25 mouse cellular contexts compared by ENCODE assay signal in the genomic region with DNA sequence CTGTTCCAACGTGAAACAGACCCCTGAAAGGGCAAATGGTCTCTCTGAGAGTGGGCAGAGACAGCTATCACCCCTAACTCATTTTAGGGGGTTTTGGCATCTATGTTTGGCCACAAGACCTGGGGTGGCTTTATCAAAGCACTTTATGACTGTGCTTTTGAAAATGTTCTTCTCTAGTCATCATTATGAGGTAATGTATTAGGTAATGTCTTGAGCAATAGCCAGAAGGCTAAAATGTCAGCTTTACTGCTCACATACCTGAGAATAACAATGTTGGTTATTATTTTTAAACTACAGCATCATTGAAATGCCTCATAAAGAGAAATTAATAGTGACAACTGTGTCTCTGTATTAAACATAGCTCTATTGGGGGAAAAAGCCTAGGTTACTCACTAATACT.
DNase-seq lines count a peak whose midpoint lies in the region; ATAC-seq and TF ChIP-seq lines count a peak whose summit lies in the region.
"Had no signal": no experiment of that assay in that cellular context is flagged by ENCODE, and none has a peak within 500 bp of the region (broad histone marks: within the 10 kb centered on the region; RNA-seq: fewer than 3 reads in every experiment).

No protein-coding gene starts in this region.

- H3K9ac ChIP-seq in heart, embryonic 16.5 days (ENCODE audit: low read length): no peak overlapping the region
- H3K9ac ChIP-seq in heart, adult 2 months (ENCODE audit: low read depth, low read length): no peak overlapping the region
- no peak overlapping the region for H3K9ac ChIP-seq in embryonic facial prominence, embryonic 15.5 days
- H3K9ac ChIP-seq in liver, embryonic 11.5 days (ENCODE audit: low read depth, low read length): no peak overlapping the region
- H3K9ac ChIP-seq: embryonic facial prominence, embryonic 12.5 days; hindbrain, embryonic 12.5 days had no signal

- no peak for TF ChIP-seq EP300 in heart, adult 2 months (IDR thresholded peaks at IDR 0.05; ENCODE audit: insufficient read depth, low read depth, low read length)

- H3ac ChIP-seq in C2C12 (ENCODE audit: control insufficient read depth, insufficient read length, low read depth): no peak overlapping the region

- H3K79me3 ChIP-seq in C2C12 (ENCODE audit: low read depth): no peaks in the 10 kb centered on the region

- H3K4me2 ChIP-seq in heart, embryonic 16.5 days (ENCODE audit: low read depth, low read length): no peak overlapping the region
- no peak overlapping the region for H3K4me2 ChIP-seq in embryonic facial prominence, embryonic 15.5 days (replicated peaks)
- no peak overlapping the region for H3K4me2 ChIP-seq in liver, embryonic 11.5 days
- H3K4me2 ChIP-seq: embryonic facial prominence, embryonic 12.5 days; hindbrain, embryonic 12.5 days had no signal

- no peaks in the 10 kb centered on the region for H3K79me2 ChIP-seq in heart, adult 2 months (replicated peaks; ENCODE audit: control insufficient read depth, insufficient read depth, low read length)
- H3K79me2 ChIP-seq in C2C12 (ENCODE audit: control insufficient read depth, insufficient read depth): no peaks in the 10 kb centered on the region

- no peak overlapping the region for H3K4me3 ChIP-seq in heart, embryonic 16.5 days (ENCODE audit: low read length)
- no peak overlapping the region for H3K4me3 ChIP-seq in heart, adult 2 months
- no peak overlapping the region for H3K4me3 ChIP-seq in C2C12 (ENCODE audit: insufficient read depth, poor library complexity, severe bottlenecking)
- H3K4me3 ChIP-seq in embryonic facial prominence, embryonic 15.5 days (replicated peaks): no peak overlapping the region
- no peak overlapping the region for H3K4me3 ChIP-seq in liver, embryonic 11.5 days (ENCODE audit: low read depth, low read length)
- H3K4me3 ChIP-seq: embryonic facial prominence, embryonic 12.5 days; erythroblast, embryonic 14.5 days; forebrain, embryonic 10.5 days; hindbrain, embryonic 12.5 days had no signal

- WGBS in heart, embryonic 16.5 days: 56% methylated on average over 1 of the region's 1 CpGs
- WGBS in heart, adult 2 months: 60% methylated on average over 1 of the region's 1 CpGs
- WGBS in embryonic facial prominence, embryonic 15.5 days: 47% methylated on average over 1 of the region's 1 CpGs
- WGBS in liver, embryonic 11.5 days: 56% methylated on average over 1 of the region's 1 CpGs

- DNase-seq in heart, adult 2 months: no peak
- DNase-seq in 3T3-L1 (ENCODE audit: low read depth, low spot score): peak; percentile 74
- DNase-seq in urinary bladder, postnatal 36 days (ENCODE audit: low spot score in 2 of 2): no peak
- no peak for DNase-seq in liver, embryonic 11.5 days (ENCODE audit: low spot score)
- no peak for DNase-seq in spleen, adult 18-20 months
- DNase-seq: adrenal gland, postnatal 10 days; B cell, adult 2 months; cerebellum, adult 11 months; cerebellum, adult 8-10 months; cerebellum, postnatal 14 days; embryo, embryonic 11 days; gastrocnemius, postnatal 36 days; heart, adult 18-20 months; heart, postnatal 4 days had no signal

- H3K9me3 ChIP-seq in heart, embryonic 16.5 days (replicated peaks; ENCODE audit: control insufficient read depth, low read length): no peaks in the 10 kb centered on the region
- no peaks in the 10 kb centered on the region for H3K9me3 ChIP-seq in embryonic facial prominence, embryonic 15.5 days (replicated peaks)
- no peaks in the 10 kb centered on the region for H3K9me3 ChIP-seq in liver, embryonic 11.5 days (ENCODE audit: control insufficient read depth, low read length)
- H3K9me3 ChIP-seq: embryonic facial prominence, embryonic 12.5 days; forebrain, embryonic 10.5 days; hindbrain, embryonic 12.5 days had no signal

- no peak for TF ChIP-seq POLR2A in heart, adult 2 months (IDR thresholded peaks at IDR 0.05; ENCODE audit: insufficient read depth, low read depth, low read length)

- intact Hi-C loops in heart, adult 2 months (cut with DNase I): no loop called here

- H3K36me3 ChIP-seq in heart, embryonic 16.5 days (ENCODE audit: control insufficient read depth, insufficient read depth): no peaks in the 10 kb centered on the region
- H3K36me3 ChIP-seq in heart, adult 2 months (ENCODE audit: control insufficient read depth, insufficient read depth, low read length): no peaks in the 10 kb centered on the region
- H3K36me3 ChIP-seq in C2C12 (ENCODE audit: control insufficient read depth, insufficient read depth): no peaks in the 10 kb centered on the region
- no peaks in the 10 kb centered on the region for H3K36me3 ChIP-seq in embryonic facial prominence, embryonic 15.5 days
- no peaks in the 10 kb centered on the region for H3K36me3 ChIP-seq in liver, embryonic 11.5 days (ENCODE audit: control insufficient read depth, insufficient read depth, low read length)
- H3K36me3 ChIP-seq: embryonic facial prominence, embryonic 12.5 days; forebrain, embryonic 10.5 days; hindbrain, embryonic 12.5 days had no signal

- H3K27ac ChIP-seq in heart, embryonic 16.5 days (ENCODE audit: low read length): peak overlapping the region; percentile 42; the same call in 1 of the 2 replicates
- H3K27ac ChIP-seq in heart, adult 2 months: no peak overlapping the region
- peak overlapping the region; percentile 39; the same call in 1 of the 2 replicates for H3K27ac ChIP-seq in embryonic facial prominence, embryonic 15.5 days (replicated peaks)
- no peak overlapping the region for H3K27ac ChIP-seq in liver, embryonic 11.5 days (ENCODE audit: low read depth, low read length)
- H3K27ac ChIP-seq: embryonic facial prominence, embryonic 12.5 days; forebrain, embryonic 10.5 days; hindbrain, embryonic 12.5 days had no signal

- peaks cover 17% of the 10 kb centered on the region for H3K4me1 ChIP-seq in heart, embryonic 16.5 days (ENCODE audit: control insufficient read depth, insufficient read depth, low read length)
- no peaks in the 10 kb centered on the region for H3K4me1 ChIP-seq in heart, adult 2 months (ENCODE audit: control insufficient read depth, insufficient read depth, low read length)
- H3K4me1 ChIP-seq in embryonic facial prominence, embryonic 15.5 days: peaks cover 21% of the 10 kb centered on the region; the same call in 1 of the 2 replicates
- H3K4me1 ChIP-seq in liver, embryonic 11.5 days (replicated peaks; ENCODE audit: control insufficient read depth, insufficient read depth, low read length): no peaks in the 10 kb centered on the region
- H3K4me1 ChIP-seq: forebrain, embryonic 10.5 days; hindbrain, embryonic 12.5 days had no signal

- no peak for ATAC-seq in heart, embryonic 16.5 days (replicated peaks; ENCODE audit: extremely low read depth, insufficient read depth, low FRiP score)
- no peak for ATAC-seq in embryonic facial prominence, embryonic 15.5 days (ENCODE audit: insufficient number of reproducible peaks, low FRiP score, low TSS enrichment, low read depth)
- ATAC-seq in liver, embryonic 11.5 days (replicated peaks; ENCODE audit: low FRiP score): no peak
- ATAC-seq: forebrain, embryonic 14.5 days; hindbrain, embryonic 16.5 days; inflammation-experienced regulatory T-cells, adult 6 months; intestine, postnatal 0 days had no signal

- H3K27me3 ChIP-seq in heart, embryonic 16.5 days (ENCODE audit: control insufficient read depth, insufficient read depth, low read length): no peaks in the 10 kb centered on the region
- H3K27me3 ChIP-seq in heart, adult 2 months (ENCODE audit: control insufficient read depth, insufficient read depth, low read length): no peaks in the 10 kb centered on the region
- no peaks in the 10 kb centered on the region for H3K27me3 ChIP-seq in C2C12 (ENCODE audit: control insufficient read depth, insufficient read depth, insufficient read length)
- no peaks in the 10 kb centered on the region for H3K27me3 ChIP-seq in embryonic facial prominence, embryonic 15.5 days
- no peaks in the 10 kb centered on the region for H3K27me3 ChIP-seq in liver, embryonic 11.5 days (replicated peaks; ENCODE audit: control insufficient read depth, insufficient read depth, low read length)
- H3K27me3 ChIP-seq: embryonic facial prominence, embryonic 12.5 days; hindbrain, embryonic 12.5 days had no signal

- TF ChIP-seq CTCF in heart, adult 2 months (IDR thresholded peaks at IDR 0.05): no peak
- TF ChIP-seq CTCF in C2C12 (IDR thresholded peaks at IDR 0.05; ENCODE audit: control insufficient read depth, insufficient read depth, insufficient read length): no peak

TF ChIP-seq in C2C12, 6 proteins besides CTCF, POLR2A, EP300 and RAD21:
- TF ChIP-seq FOSL1 (IDR thresholded peaks at IDR 0.05; ENCODE audit: insufficient read depth, low read length, poor library complexity, severe bottlenecking) (no peak), MYOG (IDR thresholded peaks at IDR 0.05; ENCODE audit: control insufficient read depth, extremely low read depth, insufficient read length) (no peak), USF1 (IDR thresholded peaks at IDR 0.05; ENCODE audit: low read depth) (no peak), MAX (IDR thresholded peaks at IDR 0.05) (no peak), CEBPB (IDR thresholded peaks at IDR 0.05; ENCODE audit: low read depth) (peak; percentile 86)

Comparison
In these comparisons a context has a peak if more than half of its experiments do, and no peak if none do; other contexts are left out.
1. H3K27ac ChIP-seq: peak in heart, embryonic 16.5 days (single experiment) and embryonic facial prominence, embryonic 15.5 days (single experiment); none in heart, adult 2 months (single experiment) and liver, embryonic 11.5 days (single experiment).